Mouse (Mus musculus): ENCODE results near the gene Hcrtr1. TPM values are rescaled to one million over a fixed set of nuclear protein-coding genes. Genes with fewer than 3 reads are reported as not detected.

Hcrtr1 gene
- polyA plus RNA-seq, 1 experiment from 2014 or later = 0.21 TPM

DNA sequence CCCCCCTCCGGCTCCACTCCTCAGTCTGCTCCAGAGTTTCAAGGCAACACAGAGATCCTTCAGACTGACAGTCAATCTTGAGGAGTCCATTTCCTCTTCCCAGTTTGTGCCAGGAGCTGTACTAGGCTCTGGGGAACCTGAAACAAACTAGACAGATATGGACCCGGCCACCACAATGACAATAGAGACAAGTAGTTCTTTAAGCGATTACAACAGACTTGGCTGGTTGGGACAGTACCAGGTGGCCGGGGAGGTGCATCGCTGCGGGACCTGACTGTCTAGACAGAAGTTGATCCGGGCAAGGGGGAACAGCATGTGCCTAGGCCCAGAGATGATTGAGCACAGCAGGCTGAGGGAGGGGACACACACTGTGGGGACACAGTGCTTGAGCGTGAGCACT is 38.0 kb downstream of the Hcrtr1 start:
- H3K27me3 ChIP-seq = peaks cover 2% of the 10 kb centered on the region; the same call in 1 of the 2 replicates
- H3K9ac ChIP-seq = 0 out of 2 replicates have a peak overlapping the region, but pooled peaks have one; percentile 16
- peaks cover 3% of the 10 kb centered on the region; the same call in 1 of the 2 replicates for H3K9me3 ChIP-seq
- WGBS = 19% methylated on average over 8 of the region's 8 CpGs
- no peak for ATAC-seq (ENCODE audit: insufficient number of reproducible peaks, insufficient read depth, low FRiP score, low TSS enrichment, low read depth)
- peaks cover 27% of the 10 kb centered on the region for H3K4me1 ChIP-seq
- H3K27ac ChIP-seq = peak overlapping the region; percentile 41; the same call in 1 of the 2 replicates
- peaks cover 15% of the 10 kb centered on the region; the same call in 1 of the 2 replicates for H3K36me3 ChIP-seq
- peak overlapping the region; percentile 26; the same call in 1 of the 2 replicates for H3K4me2 ChIP-seq
- H3K4me3 ChIP-seq = peak overlapping the region; percentile 8; the same call in 1 of the 2 replicates

- Histone ChIP-seq H3K4me3 (no peak overlapping the region), H3K4me1 (peaks cover 5% of the 10 kb centered on the region), H3K4me2 (no peak overlapping the region), H3K9ac (no peak overlapping the region), H3K9me3 (no peaks in the 10 kb centered on the region), H3K36me3 (peaks cover 40% of the 10 kb centered on the region), H3K27me3 (peaks cover 20% of the 10 kb centered on the region), H3K27ac (no peak overlapping the region)
- 49% methylated on average over 3 of the region's 3 CpGs for WGBS
- ATAC-seq (ENCODE audit: insufficient number of reproducible peaks, insufficient read depth, low FRiP score, low TSS enrichment, low read depth) = no peak
Measured at GRCm38 (mm10) chr4:130095137-130095536, 44.0 kb downstream of the Hcrtr1 start.

DNA sequence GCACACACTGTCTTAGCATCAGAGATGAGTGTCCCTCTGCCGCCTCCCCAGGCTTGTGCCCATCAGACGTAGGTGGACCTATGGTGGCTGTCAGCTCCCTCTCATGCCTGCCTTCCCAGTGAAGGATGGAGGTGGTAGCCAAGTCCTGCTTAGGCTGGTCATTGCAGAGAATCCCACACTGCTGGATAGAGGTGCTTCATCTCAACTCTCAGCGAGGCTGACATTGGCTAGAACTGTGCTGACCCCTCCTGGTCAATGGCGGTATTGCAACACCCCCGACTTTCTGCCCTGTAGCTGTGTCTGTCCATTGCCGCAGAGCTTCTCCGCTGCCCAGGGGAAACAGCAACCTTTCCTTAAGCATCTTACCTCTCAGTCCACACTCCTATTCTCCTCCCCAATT is 51.9 kb downstream of the Hcrtr1 start:
- no peak overlapping the region for H3K9ac ChIP-seq
- peaks cover 22% of the 10 kb centered on the region for H3K36me3 ChIP-seq
- H3K4me3 ChIP-seq = no peak overlapping the region
- no peak overlapping the region for H3K4me2 ChIP-seq
- no peaks in the 10 kb centered on the region for H3K9me3 ChIP-seq
- WGBS = 11% methylated on average over 7 of the region's 7 CpGs
- no peak overlapping the region for H3K27ac ChIP-seq
- ATAC-seq (ENCODE audit: insufficient number of reproducible peaks, insufficient read depth, low FRiP score, low TSS enrichment, low read depth) = no peak
- peaks cover 3% of the 10 kb centered on the region; the same call in 1 of the 2 replicates for H3K4me1 ChIP-seq
- H3K27me3 ChIP-seq = peaks cover 22% of the 10 kb centered on the region

- H3K27ac ChIP-seq = no peak overlapping the region
- H3K27me3 ChIP-seq = peaks cover 17% of the 10 kb centered on the region
- WGBS = 70% methylated on average over 12 of the region's 12 CpGs
Measured at GRCm38 (mm10) chr4:130085246-130085820, 53.8 kb downstream of the Hcrtr1 start.

DNA sequence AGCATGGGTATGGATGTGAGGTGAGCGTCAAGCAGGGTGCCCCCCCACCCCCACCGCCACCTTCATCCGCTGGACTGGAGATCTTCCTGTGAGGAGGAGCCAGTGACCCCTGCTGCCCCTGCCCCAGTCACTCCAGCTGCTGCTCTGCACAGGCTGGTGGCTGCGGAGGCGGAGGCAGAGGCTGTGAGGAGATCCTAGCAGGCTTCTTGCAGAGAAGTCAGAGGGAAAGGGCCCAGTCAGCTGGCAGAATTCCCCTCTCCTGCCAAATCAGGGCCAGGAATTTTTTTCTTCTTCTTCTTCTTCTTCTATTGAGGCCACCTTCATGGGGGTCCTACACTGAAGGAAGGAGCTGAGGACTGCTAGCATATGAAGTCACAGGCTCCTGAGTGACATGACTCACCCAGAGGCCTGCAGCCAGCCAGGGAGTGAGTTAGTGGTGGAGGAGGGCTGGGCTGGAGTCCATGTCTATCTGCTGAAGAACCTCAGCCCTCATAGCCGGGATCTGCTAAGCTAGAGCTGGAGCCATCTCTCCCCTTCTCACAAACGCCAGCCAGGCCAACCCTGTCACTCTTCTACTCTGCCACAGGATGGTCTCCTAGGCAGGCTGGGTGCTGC is 54.7 kb downstream of the Hcrtr1 start:
- ATAC-seq (ENCODE audit: insufficient number of reproducible peaks, insufficient read depth, low FRiP score, low TSS enrichment, low read depth) = no peak
- Histone ChIP-seq H3K27me3 (peaks cover 17% of the 10 kb centered on the region), H3K36me3 (peaks cover 6% of the 10 kb centered on the region), H3K4me3 (no peak overlapping the region), H3K4me2 (no peak overlapping the region), H3K9ac (no peak overlapping the region), H3K27ac (no peak overlapping the region), H3K4me1 (peaks cover 20% of the 10 kb centered on the region), H3K9me3 (no peaks in the 10 kb centered on the region)
- 56% methylated on average over 7 of the region's 7 CpGs for WGBS

More at GRCm38 (mm10) chr4:130085246-130085820, 53.8 kb downstream of the Hcrtr1 start:
- no peaks in the 10 kb centered on the region for H3K9me3 ChIP-seq
- no peak overlapping the region for H3K4me3 ChIP-seq
- ATAC-seq (ENCODE audit: insufficient number of reproducible peaks, insufficient read depth, low FRiP score, low TSS enrichment, low read depth) = no peak
- peaks cover 13% of the 10 kb centered on the region for H3K36me3 ChIP-seq
- H3K4me1 ChIP-seq = peaks cover 18% of the 10 kb centered on the region; the same call in 1 of the 2 replicates
- no peak overlapping the region for H3K4me2 ChIP-seq
- H3K9ac ChIP-seq = no peak overlapping the region

- H3K27ac ChIP-seq = no peak overlapping the region
- H3K4me1 ChIP-seq = peaks cover 35% of the 10 kb centered on the region
- ATAC-seq (ENCODE audit: insufficient number of reproducible peaks, insufficient read depth, low FRiP score, low TSS enrichment, low read depth) = no peak
- no peaks in the 10 kb centered on the region for H3K9me3 ChIP-seq
- H3K36me3 ChIP-seq = peaks cover 11% of the 10 kb centered on the region
- no peak overlapping the region for H3K4me3 ChIP-seq
- H3K4me2 ChIP-seq = no peak overlapping the region
- 55% methylated on average over 9 of the region's 9 CpGs for WGBS
- no peak overlapping the region for H3K9ac ChIP-seq
- H3K27me3 ChIP-seq = peaks cover 20% of the 10 kb centered on the region
Measured at GRCm38 (mm10) chr4:130082211-130082610, 56.9 kb downstream of the Hcrtr1 start.

DNA sequence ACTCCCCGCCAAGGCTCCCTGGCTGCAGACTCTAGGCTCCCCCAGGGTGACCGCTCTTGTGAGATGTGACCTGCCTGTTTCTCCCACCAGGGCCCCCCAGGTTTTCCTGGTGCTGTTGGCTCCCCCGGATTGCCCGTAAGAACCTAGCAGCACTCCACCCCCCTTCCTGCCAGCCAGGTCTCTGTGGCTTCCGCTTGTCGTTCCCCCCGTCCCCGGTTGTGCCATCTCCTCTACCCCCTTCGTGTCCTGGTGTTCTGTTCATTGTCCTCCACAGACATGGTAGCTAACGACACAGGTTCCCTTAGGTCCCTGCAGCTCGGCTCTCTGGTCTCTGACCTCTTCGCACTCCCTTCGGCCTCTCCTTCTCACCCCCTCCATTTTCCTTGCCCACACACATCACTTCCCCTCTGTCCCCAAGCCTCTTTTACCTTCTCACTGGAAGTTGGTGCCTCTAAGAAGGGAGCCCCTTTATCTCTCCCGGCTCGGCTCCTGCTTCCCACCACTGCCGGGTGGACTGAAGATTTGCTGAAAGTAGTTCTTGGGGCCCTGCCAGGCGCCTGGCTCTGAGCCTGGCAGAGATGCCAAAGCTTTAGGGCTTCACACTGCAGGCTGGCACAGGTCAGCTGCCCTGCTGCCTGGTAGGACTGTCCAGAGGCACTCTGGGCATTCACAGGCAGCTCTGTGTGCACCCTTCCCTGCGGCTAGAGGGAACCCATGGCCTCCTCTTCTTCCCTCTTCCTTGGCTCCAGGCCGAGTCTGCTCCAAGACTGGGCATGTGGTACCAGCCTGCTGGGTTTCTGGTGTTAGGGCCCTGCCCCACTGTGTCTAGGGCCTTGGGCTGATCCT is 57.6 kb downstream of the Hcrtr1 start:
- Histone ChIP-seq H3K4me1 (peaks cover 35% of the 10 kb centered on the region), H3K4me3 (no peak overlapping the region), H3K27ac (0 out of 2 replicates have a peak overlapping the region, but pooled peaks have one; percentile 16), H3K27me3 (peaks cover 26% of the 10 kb centered on the region), H3K9me3 (no peaks in the 10 kb centered on the region), H3K9ac (0 out of 2 replicates have a peak overlapping the region, but pooled peaks have one; percentile 16), H3K4me2 (no peak overlapping the region), H3K36me3 (peaks cover 16% of the 10 kb centered on the region)
- ATAC-seq (ENCODE audit: insufficient number of reproducible peaks, insufficient read depth, low FRiP score, low TSS enrichment, low read depth) = no peak
- WGBS = 72% methylated on average over 19 of the region's 19 CpGs

Other genes starting within 250 kb of the Hcrtr1 start
- 0.06 and 0.08 TPM in 2 replicates for gene Spocd1, start 210.1 kb downstream of the Hcrtr1 start, polyA plus RNA-seq (2015; fragmentation: Nextera tagmentation; extraction: Ambion mirVana)
- gene Adgrb2, start 154.5 kb downstream of the Hcrtr1 start, polyA plus RNA-seq (2015; fragmentation: Nextera tagmentation; extraction: Ambion mirVana) = 6.7 and 7.9 TPM in 2 replicates
- 75.9 and 77.3 TPM in 2 replicates for gene Col16a1, start 91.5 kb downstream of the Hcrtr1 start, polyA plus RNA-seq (2015; fragmentation: Nextera tagmentation; extraction: Ambion mirVana)
- gene Pef1, start 36.8 kb downstream of the Hcrtr1 start, polyA plus RNA-seq (2015; fragmentation: Nextera tagmentation; extraction: Ambion mirVana) = 66.5 and 66.9 TPM in 2 replicates
- 13.8 and 14.2 TPM in 2 replicates for gene Tinagl1, start 35.8 kb upstream of the Hcrtr1 start, polyA plus RNA-seq (2015; fragmentation: Nextera tagmentation; extraction: Ambion mirVana)
- not detected in 2 replicates for gene Gm853, start 83.0 kb upstream of the Hcrtr1 start, polyA plus RNA-seq (2015; fragmentation: Nextera tagmentation; extraction: Ambion mirVana)
- gene Serinc2, start 139.8 kb upstream of the Hcrtr1 start, polyA plus RNA-seq (2015; fragmentation: Nextera tagmentation; extraction: Ambion mirVana) = 150 TPM in 2 replicates
- gene Fabp3, start 169.2 kb upstream of the Hcrtr1 start, polyA plus RNA-seq (2015; fragmentation: Nextera tagmentation; extraction: Ambion mirVana) = 12.9 and 14.8 TPM in 2 replicates
- not detected in 2 replicates for gene Gm10570, start 169.3 kb upstream of the Hcrtr1 start, polyA plus RNA-seq (2015; fragmentation: Nextera tagmentation; extraction: Ambion mirVana)
- gene Zcchc17, start 220.6 kb upstream of the Hcrtr1 start, polyA plus RNA-seq (2015; fragmentation: Nextera tagmentation; extraction: Ambion mirVana) = 82.4 and 92.5 TPM in 2 replicates
- gene Snrnp40, start 220.8 kb upstream of the Hcrtr1 start, polyA plus RNA-seq (2015; fragmentation: Nextera tagmentation; extraction: Ambion mirVana) = 152 and 176 TPM in 2 replicates